Mouse (Mus musculus) midbrain, embryonic 13.5 days (tissue): ENCODE results near the gene Polh. TPM values are rescaled to one million over a fixed set of nuclear protein-coding genes. Genes with fewer than 3 reads are reported as not detected.
A peak's percentile ranks its signal among the peaks of the same experiment; 100 is the strongest.

ENCODE experiments used
- ATAC-seq: fragments of 200-750 bp; cut with Nextera tagmentation; 2 replicates; pipeline ENCODE4 v1.8.0; 2017; ENCODE audit warnings: mild to moderate bottlenecking, moderate TSS enrichment, moderate library complexity
- H3K27ac ChIP-seq: fragments of 300-500 bp; sonication (generic); 2 replicates; pipeline ENCODE4 v1.5.1; 2015; ENCODE audit warnings: inconsistent platforms, mild to moderate bottlenecking, moderate library complexity
- H3K27me3 ChIP-seq: fragments of 300-500 bp; sonication (generic); 2 replicates; pipeline ENCODE4 v1.6.1; 2015; ENCODE audit warnings: mild to moderate bottlenecking, inconsistent platforms
- H3K36me3 ChIP-seq: fragments of 300-500 bp; sonication (generic); 2 replicates; pipeline ENCODE4 v1.6.1; 2015; ENCODE audit warnings: mild to moderate bottlenecking, inconsistent platforms
- H3K4me1 ChIP-seq: fragments of 300-500 bp; sonication (generic); replicated peaks from 2 replicates; pipeline ENCODE4 v1.6.1; 2015; ENCODE audit warnings: inconsistent platforms
- H3K4me2 ChIP-seq: fragments of 300-500 bp; sonication (generic); replicated peaks from 2 replicates; pipeline ENCODE4 v1.6.1; 2015; ENCODE audit warnings: moderate library complexity, mild to moderate bottlenecking, inconsistent platforms
- H3K4me3 ChIP-seq: fragments of 300-500 bp; sonication (generic); replicated peaks from 2 replicates; pipeline ENCODE4 v1.5.1; 2015; ENCODE audit warnings: mild to moderate bottlenecking, inconsistent platforms
- H3K9ac ChIP-seq: fragments of 300-500 bp; sonication (generic); replicated peaks from 2 replicates; pipeline ENCODE4 v1.6.1; 2015; ENCODE audit warnings: mild to moderate bottlenecking, inconsistent platforms
- H3K9me3 ChIP-seq: fragments of 300-500 bp; sonication (generic); 2 replicates; pipeline ENCODE4 v1.6.1; 2016; ENCODE audit warnings: mild to moderate bottlenecking, inconsistent platforms
- WGBS: fragments of 180-500 bp; shearing (Covaris S2); methylation state at CpG from one replicate; pipeline ENCODE4 v1.1.7; 2015; 5-methylcytosine and 5-hydroxymethylcytosine counted together
- microRNA counts: library from miRNA; unstranded; fragments of <30 nt; microRNA quantifications from one replicate; lab custom pipeline; 2016
- microRNA-seq: library from miRNA; unstranded; fragments of <30 nt; microRNA quantifications from one replicate; pipeline ENCODE4, GENCODE M21; 2016
- polyA plus RNA-seq: library from polyadenylated mRNA; unstranded; fragments of >200 nt; fragmentation: Nextera tagmentation; extraction: Ambion mirVana; gene quantifications from 2 replicates; pipeline ENCODE4 v1.2.1, GENCODE M21; 2015

Gene Polh
- polyA plus RNA-seq, 1 experiment from 2014 or later, result 9.4 TPM

DNA sequence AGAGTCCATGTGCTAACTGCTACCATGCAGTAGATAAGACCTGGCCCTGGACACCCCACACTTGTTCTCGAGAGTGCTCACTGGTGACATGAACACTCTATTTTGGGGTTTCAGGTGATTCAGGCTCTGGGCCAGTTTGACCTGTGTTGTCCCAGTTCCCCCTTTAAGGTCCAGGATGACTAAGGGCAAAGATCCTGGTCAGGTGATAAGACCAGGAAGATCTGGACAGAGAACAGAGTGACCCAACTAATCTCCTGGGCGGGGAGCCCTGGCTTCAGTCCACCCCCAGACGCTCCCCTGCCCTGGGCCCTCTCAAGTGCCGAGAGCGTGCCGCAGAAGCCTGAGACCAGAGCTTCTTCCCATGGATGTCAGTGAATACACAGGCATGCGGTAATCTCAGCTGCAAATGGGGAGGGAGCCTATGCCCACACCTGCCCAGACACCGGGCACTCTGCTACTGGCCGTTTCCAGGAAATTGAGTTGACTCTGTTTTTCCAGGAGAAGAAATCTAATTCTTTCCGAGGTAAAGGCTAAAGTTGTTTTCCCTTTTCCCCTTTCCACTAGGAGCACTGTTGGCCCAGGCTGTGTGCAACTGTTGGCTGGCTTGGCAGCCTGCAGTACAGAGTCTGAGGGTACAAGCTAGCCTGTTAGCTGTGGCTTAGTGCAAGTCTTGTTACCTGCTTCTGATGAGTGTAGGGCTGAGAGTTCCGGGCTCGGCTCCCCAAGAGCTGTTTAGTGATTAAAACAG lies 78.3 kb downstream of the Polh start:
- H3K9me3 ChIP-seq, result no peaks in the 10 kb centered on the region
- no peaks in the 10 kb centered on the region for H3K4me1 ChIP-seq
- 94% methylated on average over 12 of the region's 12 CpGs for WGBS
- peaks cover 89% of the 10 kb centered on the region for H3K36me3 ChIP-seq
- no peak for ATAC-seq
- H3K9ac ChIP-seq, result no peak overlapping the region
- H3K4me3 ChIP-seq, result no peak overlapping the region
- H3K27me3 ChIP-seq, result no peaks in the 10 kb centered on the region
- no peak overlapping the region for H3K27ac ChIP-seq
- no peak overlapping the region for H3K4me2 ChIP-seq

DNA sequence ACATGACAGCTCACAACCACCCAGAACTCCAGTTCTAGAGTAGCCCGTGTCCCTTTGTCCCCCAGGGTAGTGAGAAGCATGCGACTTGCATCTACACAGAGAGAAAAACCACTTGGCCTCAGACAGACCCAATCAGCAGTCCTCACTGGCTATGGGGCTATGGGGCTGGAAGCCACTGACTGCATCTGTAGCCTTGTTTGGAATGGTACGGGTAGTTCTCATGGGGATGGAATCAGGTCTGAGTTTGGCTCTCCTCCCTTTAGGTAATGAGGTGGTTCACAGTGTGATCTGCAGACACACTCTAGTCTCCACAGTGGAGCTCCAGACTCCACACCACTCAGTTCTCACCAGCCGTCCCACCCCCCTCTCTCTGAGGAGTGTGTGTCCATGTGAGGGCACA lies 79.2 kb downstream of the Polh start:
- Histone ChIP-seq H3K4me3 (no peak overlapping the region), H3K4me2 (no peak overlapping the region), H3K9me3 (no peaks in the 10 kb centered on the region), H3K9ac (no peak overlapping the region), H3K4me1 (0 out of 2 replicates have a peak, but pooled peaks cover 3% of the 10 kb centered on the region), H3K36me3 (peaks cover 88% of the 10 kb centered on the region), H3K27ac (no peak overlapping the region), H3K27me3 (no peaks in the 10 kb centered on the region)
- 94% methylated on average over 4 of the region's 4 CpGs for WGBS
- no peak for ATAC-seq

DNA sequence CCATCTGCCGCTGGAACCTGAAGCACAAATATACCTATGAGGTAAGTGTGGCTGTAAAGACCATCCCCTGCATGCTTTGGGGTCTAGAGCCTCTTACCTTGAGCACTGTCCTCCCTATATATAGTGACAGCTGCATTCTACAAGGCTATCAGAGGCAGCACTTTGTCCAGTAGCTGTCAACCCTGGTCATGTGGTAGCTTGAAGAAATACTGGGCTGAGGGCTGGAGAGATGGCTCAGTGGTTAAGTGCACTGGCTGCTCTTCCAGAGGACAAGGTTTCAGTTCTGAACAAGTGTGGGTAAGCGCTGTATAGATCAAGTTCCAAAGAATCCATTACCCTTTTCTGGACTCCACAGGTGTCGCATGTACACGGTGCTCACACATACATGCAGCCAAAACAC lies 79.7 kb downstream of the Polh start:
- H3K4me3 ChIP-seq, result no peak overlapping the region
- no peak overlapping the region for H3K27ac ChIP-seq
- 0 out of 2 replicates have a peak, but pooled peaks cover 3% of the 10 kb centered on the region for H3K4me1 ChIP-seq
- 97% methylated on average over 4 of the region's 4 CpGs for WGBS
- no peaks in the 10 kb centered on the region for H3K9me3 ChIP-seq
- H3K27me3 ChIP-seq, result no peaks in the 10 kb centered on the region
- H3K9ac ChIP-seq, result no peak overlapping the region
- ATAC-seq, result no peak
- no peak overlapping the region for H3K4me2 ChIP-seq
- peaks cover 88% of the 10 kb centered on the region for H3K36me3 ChIP-seq

MicroRNAs within 50 kb of the gene (microRNA counts, 519-probe panel; counts per million panel counts)
- microRNA mmu-miR-693-3p (lab: Ali Mortazavi, UCI) (110 counts per million, percentile 56 among the panel's probes with 10 or more counts), microRNA mmu-miR-693-5p (lab: Ali Mortazavi, UCI) (110 counts per million, percentile 56 among the panel's probes with 10 or more counts)

Small RNA genes lying within 50 kb of the gene (microRNA-seq; reads per million reads assigned to microRNA genes)
- gene Mir693, result 0.62 reads per million

Other genes starting within 250 kb of the Polh start
- 2.7 and 3.4 TPM in 2 replicates for gene Vegfa, start 170.3 kb downstream of the Polh start, polyA plus RNA-seq
- 137 and 140 TPM in 2 replicates for gene Mrps18a, start 91.7 kb downstream of the Polh start, polyA plus RNA-seq
- gene Rsph9, start 58.4 kb downstream of the Polh start, polyA plus RNA-seq, result 25.5 and 26.9 TPM in 2 replicates
- gene Mad2l1bp, start 49.1 kb downstream of the Polh start, polyA plus RNA-seq, result 24.3 and 29.6 TPM in 2 replicates
- 38.7 and 40.8 TPM in 2 replicates for gene Gtpbp2, start 41.6 kb downstream of the Polh start, polyA plus RNA-seq
- 46.4 and 46.8 TPM in 2 replicates for gene Xpo5, start 137 bp upstream of the Polh start, polyA plus RNA-seq
- 92.8 and 99.0 TPM in 2 replicates for gene Polr1c, start 45.4 kb upstream of the Polh start, polyA plus RNA-seq
- 87.3 and 91.6 TPM in 2 replicates for gene Yipf3, start 45.4 kb upstream of the Polh start, polyA plus RNA-seq
- 7.5 and 8.2 TPM in 2 replicates for gene Lrrc73, start 50.9 kb upstream of the Polh start, polyA plus RNA-seq
- 31.3 and 37.2 TPM in 2 replicates for gene Tjap1, start 80.4 kb upstream of the Polh start, polyA plus RNA-seq
- 7.3 and 7.5 TPM in 2 replicates for gene Dlk2, start 94.8 kb upstream of the Polh start, polyA plus RNA-seq
- 9.1 and 9.8 TPM in 2 replicates for gene Abcc10, start 125.7 kb upstream of the Polh start, polyA plus RNA-seq
- 14.4 and 16.6 TPM in 2 replicates for gene Zfp318, start 181.1 kb upstream of the Polh start, polyA plus RNA-seq
- gene Crip3, start 226.3 kb upstream of the Polh start, polyA plus RNA-seq, result 2.1 TPM in 2 replicates
- gene Slc22a7, start 235.8 kb upstream of the Polh start, polyA plus RNA-seq, result not detected in 2 replicates